Mouse (Mus musculus): ENCODE results near the gene Bfsp2.

The Bfsp2 gene

DNA sequence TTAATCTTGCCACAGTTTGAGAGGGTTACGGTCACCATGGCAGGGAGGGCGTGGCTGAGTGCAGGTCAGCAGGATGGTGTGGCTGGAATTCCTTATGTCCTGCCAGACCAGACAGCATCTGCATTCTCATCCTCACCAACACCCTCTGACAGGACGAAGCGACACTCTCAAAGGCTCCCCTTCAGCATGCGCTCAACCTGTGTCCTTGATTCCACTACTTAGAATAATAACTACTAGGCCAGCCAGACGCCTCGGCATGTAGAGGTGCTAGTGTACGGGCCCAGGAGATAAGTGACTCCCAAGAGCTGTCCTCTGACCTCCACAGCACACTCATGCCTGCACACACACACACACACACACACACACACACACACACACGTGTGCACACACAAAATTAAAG is 101.0 kb downstream of the Bfsp2 start:
- DNase-seq, result no peak

DNA sequence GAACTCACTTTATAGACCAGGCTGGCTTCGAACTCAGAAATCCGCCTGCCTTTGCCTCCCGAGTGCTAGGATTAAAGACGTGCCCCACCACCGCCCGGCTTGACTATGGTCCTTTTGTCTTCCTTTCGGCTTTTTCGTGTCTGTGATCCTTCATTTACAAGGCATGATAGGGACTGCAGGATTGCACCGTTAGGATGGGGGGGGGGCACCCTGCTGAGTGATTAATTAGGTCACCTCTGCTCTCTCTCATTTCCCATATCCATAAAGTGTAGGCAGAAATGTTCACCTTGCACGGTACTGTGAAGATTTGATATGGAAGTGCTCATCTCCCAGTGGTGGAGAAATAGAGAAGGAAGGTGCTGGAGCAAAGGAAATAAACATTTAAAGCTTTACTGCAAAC is 101.5 kb downstream of the Bfsp2 start:
- no peak for DNase-seq

DNA sequence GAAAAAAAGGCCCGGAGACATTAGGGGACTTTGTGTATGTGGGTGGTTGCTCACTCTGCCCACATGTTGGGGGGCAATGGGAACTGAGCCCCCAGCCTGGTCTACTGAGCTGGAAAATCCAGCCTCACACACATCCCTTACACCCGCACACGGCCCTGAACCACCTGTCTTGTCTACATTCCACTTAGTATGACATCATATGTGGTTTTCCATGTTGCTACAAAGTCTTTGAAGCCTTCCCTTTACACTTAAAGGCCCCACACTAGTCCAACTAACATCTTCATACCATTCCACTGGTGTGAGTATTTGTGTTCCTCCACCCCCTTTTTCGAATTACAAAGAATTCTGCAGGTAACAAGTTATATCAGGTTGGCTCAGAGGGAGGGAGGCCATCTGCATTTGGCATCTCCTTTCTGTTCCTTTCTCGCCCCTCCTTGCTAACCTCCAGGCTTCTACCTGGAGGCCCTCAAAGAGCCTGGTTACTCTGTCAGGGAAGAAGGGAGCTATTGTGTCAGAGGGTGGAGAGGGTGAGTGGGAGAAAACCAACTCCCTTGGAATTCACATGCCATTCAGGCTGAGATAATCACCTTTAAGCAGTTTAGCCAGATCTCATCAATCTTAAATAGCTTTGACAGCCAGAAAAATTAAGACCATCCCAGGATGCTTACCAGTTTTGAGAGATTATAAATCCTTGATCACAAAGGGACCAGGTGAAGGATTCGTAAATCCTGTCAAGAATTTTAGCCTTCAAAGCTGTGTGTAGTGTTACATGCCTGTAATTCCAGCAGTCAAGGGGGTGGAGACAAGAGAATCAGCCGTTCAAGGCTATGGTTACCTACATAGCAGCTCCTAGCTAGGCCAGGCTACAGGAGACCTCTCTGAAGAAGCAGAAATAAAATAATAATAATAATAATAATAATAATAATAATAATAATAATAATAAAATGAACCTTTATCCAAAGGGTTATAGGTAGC is 103.6 kb downstream of the Bfsp2 start:
- DNase-seq, result no peak
